In genomic region chr9:107609433-107609830, GRCm38 (mm10) we compare ENCODE assay signal across 14 mouse cellular contexts. TPM values are rescaled to one million over a fixed set of nuclear protein-coding genes. Genes with fewer than 3 reads are reported as not detected.
DNase-seq lines count a peak whose midpoint lies in the region; ATAC-seq and TF ChIP-seq lines count a peak whose summit lies in the region.
"Had no signal": no experiment of that assay in that cellular context is flagged by ENCODE, and none has a peak within 500 bp of the region (broad histone marks: within the 10 kb centered on the region; RNA-seq: fewer than 3 reads in every experiment).

No protein-coding gene starts in this region.

- no peak for TF ChIP-seq EP300 in stomach, postnatal 0 days (optimal IDR thresholded peaks at IDR 0.05)

- peaks cover 99% of the 10 kb centered on the region for H3K4me1 ChIP-seq in forebrain, embryonic 10.5 days
- H3K4me1 ChIP-seq in forebrain, embryonic 15.5 days: peaks cover 29% of the 10 kb centered on the region
- H3K4me1 ChIP-seq in heart, embryonic 16.5 days (ENCODE audit: control insufficient read depth, insufficient read depth, low read length): peaks cover 62% of the 10 kb centered on the region
- peaks cover 56% of the 10 kb centered on the region for H3K4me1 ChIP-seq in stomach, embryonic 15.5 days
- peaks cover 16% of the 10 kb centered on the region for H3K4me1 ChIP-seq in stomach, postnatal 0 days (replicated peaks; ENCODE audit: control insufficient read depth, insufficient read depth)

- peak overlapping the region; percentile 20 for H3K4me3 ChIP-seq in forebrain, embryonic 10.5 days
- no peak overlapping the region for H3K4me3 ChIP-seq in forebrain, embryonic 15.5 days
- H3K4me3 ChIP-seq in heart, embryonic 16.5 days (ENCODE audit: low read length): no peak overlapping the region
- H3K4me3 ChIP-seq in stomach, embryonic 15.5 days (replicated peaks): no peak overlapping the region
- no peak overlapping the region for H3K4me3 ChIP-seq in stomach, postnatal 0 days (ENCODE audit: low read depth, low read length)

- H3K9ac ChIP-seq in forebrain, embryonic 15.5 days (replicated peaks): no peak overlapping the region
- peak overlapping the region; percentile 6; the same call in 1 of the 2 replicates for H3K9ac ChIP-seq in heart, embryonic 16.5 days (ENCODE audit: low read length)
- no peak overlapping the region for H3K9ac ChIP-seq in stomach, embryonic 15.5 days
- H3K9ac ChIP-seq in stomach, postnatal 0 days (ENCODE audit: low read length): no peak overlapping the region
- H3K9ac ChIP-seq: lung, embryonic 14.5 days had no signal

- intact Hi-C loops in heart, postnatal 10 days (cut with DNase I): no loop called here
- intact Hi-C loops in left cerebral cortex, postnatal 25 days (cut with DNase I): no loop called here

- H3K27me3 ChIP-seq in forebrain, embryonic 10.5 days (ENCODE audit: poor library complexity, severe bottlenecking): peaks cover 21% of the 10 kb centered on the region
- no peaks in the 10 kb centered on the region for H3K27me3 ChIP-seq in forebrain, embryonic 15.5 days
- H3K27me3 ChIP-seq in heart, embryonic 16.5 days (ENCODE audit: control insufficient read depth, insufficient read depth, low read length): no peaks in the 10 kb centered on the region
- no peaks in the 10 kb centered on the region for H3K27me3 ChIP-seq in stomach, embryonic 15.5 days (replicated peaks)
- no peaks in the 10 kb centered on the region for H3K27me3 ChIP-seq in stomach, postnatal 0 days (ENCODE audit: control insufficient read depth, insufficient read depth, low read length)

- H3K9me3 ChIP-seq in forebrain, embryonic 10.5 days: no peaks in the 10 kb centered on the region
- H3K9me3 ChIP-seq in forebrain, embryonic 15.5 days: no peaks in the 10 kb centered on the region
- no peaks in the 10 kb centered on the region for H3K9me3 ChIP-seq in heart, embryonic 16.5 days (replicated peaks; ENCODE audit: control insufficient read depth, low read length)
- no peaks in the 10 kb centered on the region for H3K9me3 ChIP-seq in stomach, embryonic 15.5 days
- H3K9me3 ChIP-seq in stomach, postnatal 0 days (ENCODE audit: control insufficient read depth, low read length): no peaks in the 10 kb centered on the region

- peak overlapping the region; percentile 96 for H3K27ac ChIP-seq in forebrain, embryonic 10.5 days
- no peak overlapping the region for H3K27ac ChIP-seq in forebrain, embryonic 15.5 days (replicated peaks)
- H3K27ac ChIP-seq in heart, embryonic 16.5 days (ENCODE audit: low read length): peak overlapping the region; percentile 21; the same call in 1 of the 2 replicates
- H3K27ac ChIP-seq in stomach, embryonic 15.5 days: peak overlapping the region; percentile 17; the same call in 1 of the 2 replicates
- no peak overlapping the region for H3K27ac ChIP-seq in stomach, postnatal 0 days (replicated peaks)

- H3K36me3 ChIP-seq in forebrain, embryonic 10.5 days (replicated peaks): peaks cover 10% of the 10 kb centered on the region
- peaks cover 3% of the 10 kb centered on the region; the same call in 1 of the 2 replicates for H3K36me3 ChIP-seq in forebrain, embryonic 15.5 days
- no peaks in the 10 kb centered on the region for H3K36me3 ChIP-seq in heart, embryonic 16.5 days (ENCODE audit: control insufficient read depth, insufficient read depth)
- H3K36me3 ChIP-seq in stomach, embryonic 15.5 days: 0 out of 2 replicates have a peak, but pooled peaks cover 6% of the 10 kb centered on the region
- H3K36me3 ChIP-seq in stomach, postnatal 0 days (ENCODE audit: control insufficient read depth, insufficient read depth, low read length): no peaks in the 10 kb centered on the region

- DNase-seq in forebrain, embryonic 10.5 days (ENCODE audit: extremely low spot score, low spot score): no peak
- DNase-seq in heart, postnatal 10 days: no peak
- no peak for DNase-seq in stomach, postnatal 0 days (ENCODE audit: low spot score)
- no peak for DNase-seq in left cerebral cortex, postnatal 25 days (ENCODE audit: low spot score in 2 of 2)
- no peak for DNase-seq in layer of hippocampus, postnatal 10 days (ENCODE audit: low spot score in 2 of 2)
- DNase-seq: adrenal gland, adult 8-10 months; cerebellum, adult 9-10 months; layer of hippocampus, adult 9-11 months; liver had no signal

- WGBS in forebrain, embryonic 10.5 days: 59% methylated on average over 4 of the region's 4 CpGs
- 60% methylated on average over 4 of the region's 4 CpGs for WGBS in forebrain, embryonic 15.5 days
- 71% methylated on average over 4 of the region's 4 CpGs for WGBS in heart, embryonic 16.5 days
- WGBS in stomach, embryonic 15.5 days: 65% methylated on average over 4 of the region's 4 CpGs
- WGBS in stomach, postnatal 0 days: 77% methylated on average over 4 of the region's 4 CpGs

- no peak overlapping the region for H3K4me2 ChIP-seq in forebrain, embryonic 15.5 days (replicated peaks)
- H3K4me2 ChIP-seq in heart, embryonic 16.5 days (ENCODE audit: low read depth, low read length): no peak overlapping the region
- no peak overlapping the region for H3K4me2 ChIP-seq in stomach, embryonic 15.5 days
- no peak overlapping the region for H3K4me2 ChIP-seq in stomach, postnatal 0 days (replicated peaks; ENCODE audit: low read depth)

- no peak for TF ChIP-seq CTCF in stomach, postnatal 0 days (IDR thresholded peaks at IDR 0.05; ENCODE audit: low read depth)

- no peak for ATAC-seq in forebrain, embryonic 15.5 days (replicated peaks)
- no peak for ATAC-seq in heart, embryonic 16.5 days (replicated peaks; ENCODE audit: extremely low read depth, insufficient read depth, low FRiP score)
- ATAC-seq in stomach, embryonic 15.5 days (ENCODE audit: insufficient read depth, low FRiP score, low read depth): no peak
- ATAC-seq in stomach, postnatal 0 days (ENCODE audit: low FRiP score, low TSS enrichment): no peak

RNA-seq across cellular contexts. Expression of gene Sema3b, which starts 0.4 kb away (rescaled TPM):
- polyA plus RNA-seq in forebrain, embryonic 10.5 days (2016; fragmentation: Nextera tagmentation; extraction: Ambion mirVana): 1.4 and 2.0 TPM in 2 replicates
- polyA plus RNA-seq in forebrain, embryonic 15.5 days (2015; fragmentation: Nextera tagmentation; extraction: Ambion mirVana): 1.7 and 2.8 TPM in 2 replicates
- polyA plus RNA-seq in heart, embryonic 16.5 days (2015; fragmentation: Nextera tagmentation; extraction: Ambion mirVana): 11.0 and 12.0 TPM in 2 replicates
- 10 to 100 TPM; 15.4 to 17.3 TPM for total RNA-seq in heart, postnatal 10 days (2021)
- polyA plus RNA-seq in stomach, embryonic 15.5 days (2015; fragmentation: Nextera tagmentation; extraction: Ambion mirVana): 13.2 and 16.5 TPM in 2 replicates
- polyA plus RNA-seq in stomach, postnatal 0 days (2015; fragmentation: Nextera tagmentation; extraction: Ambion mirVana): 16.3 and 19.1 TPM in 2 replicates
- total RNA-seq in left cerebral cortex, postnatal 25 days (2021): 1 to 10 TPM; 3.4 to 3.5 TPM
- 1 to 10 TPM; 3.5 to 3.7 TPM for total RNA-seq in layer of hippocampus, postnatal 10 days (2021)
- total RNA-seq: megakaryocyte, adult 5-6 weeks had no signal

RNA-seq across cellular contexts. Expression of gene Ifrd2, which starts 22.0 kb away (rescaled TPM):
- 58.6 and 66.8 TPM in 2 replicates for polyA plus RNA-seq in forebrain, embryonic 10.5 days (2016; fragmentation: Nextera tagmentation; extraction: Ambion mirVana)
- polyA plus RNA-seq in forebrain, embryonic 15.5 days (2015; fragmentation: Nextera tagmentation; extraction: Ambion mirVana): 15.4 and 16.9 TPM in 2 replicates
- 45.7 and 46.5 TPM in 2 replicates for polyA plus RNA-seq in heart, embryonic 16.5 days (2015; fragmentation: Nextera tagmentation; extraction: Ambion mirVana)
- total RNA-seq in heart, postnatal 10 days (2021): 10 to 100 TPM; 36.9 to 40.7 TPM
- 65.1 and 68.2 TPM in 2 replicates for polyA plus RNA-seq in stomach, embryonic 15.5 days (2015; fragmentation: Nextera tagmentation; extraction: Ambion mirVana)
- 35.5 and 42.7 TPM in 2 replicates for polyA plus RNA-seq in stomach, postnatal 0 days (2015; fragmentation: Nextera tagmentation; extraction: Ambion mirVana)
- 10 to 100 TPM; 11.1 to 13.3 TPM for total RNA-seq in left cerebral cortex, postnatal 25 days (2021)
- total RNA-seq in layer of hippocampus, postnatal 10 days (2021): 10 to 100 TPM; 13.2 to 14.1 TPM

RNA-seq across cellular contexts. Expression of gene Gnai2, which starts 25.7 kb away (rescaled TPM):
- 526 and 533 TPM in 2 replicates for polyA plus RNA-seq in forebrain, embryonic 10.5 days (2016; fragmentation: Nextera tagmentation; extraction: Ambion mirVana)
- 335 and 338 TPM in 2 replicates for polyA plus RNA-seq in forebrain, embryonic 15.5 days (2015; fragmentation: Nextera tagmentation; extraction: Ambion mirVana)
- polyA plus RNA-seq in heart, embryonic 16.5 days (2015; fragmentation: Nextera tagmentation; extraction: Ambion mirVana): 419 and 458 TPM in 2 replicates
- 100 to 1,000 TPM; 422 to 478 TPM for total RNA-seq in heart, postnatal 10 days (2021)
- polyA plus RNA-seq in stomach, embryonic 15.5 days (2015; fragmentation: Nextera tagmentation; extraction: Ambion mirVana): 355 and 371 TPM in 2 replicates
- 189 and 195 TPM in 2 replicates for polyA plus RNA-seq in stomach, postnatal 0 days (2015; fragmentation: Nextera tagmentation; extraction: Ambion mirVana)
- 100 to 1,000 TPM; 214 to 221 TPM for total RNA-seq in left cerebral cortex, postnatal 25 days (2021)
- total RNA-seq in layer of hippocampus, postnatal 10 days (2021): 100 to 1,000 TPM; 254 to 263 TPM

RNA-seq across cellular contexts. Expression of gene Hyal3, which starts 28.8 kb away (rescaled TPM):
- polyA plus RNA-seq in forebrain, embryonic 10.5 days (2016; fragmentation: Nextera tagmentation; extraction: Ambion mirVana): 0.42 and 0.47 TPM in 2 replicates
- 1.3 and 2.1 TPM in 2 replicates for polyA plus RNA-seq in forebrain, embryonic 15.5 days (2015; fragmentation: Nextera tagmentation; extraction: Ambion mirVana)
- 0.54 and 0.69 TPM in 2 replicates for polyA plus RNA-seq in heart, embryonic 16.5 days (2015; fragmentation: Nextera tagmentation; extraction: Ambion mirVana)
- total RNA-seq in heart, postnatal 10 days (2021): under 1 TPM; 0.41 to 0.79 TPM
- 1.1 and 1.7 TPM in 2 replicates for polyA plus RNA-seq in stomach, embryonic 15.5 days (2015; fragmentation: Nextera tagmentation; extraction: Ambion mirVana)
- polyA plus RNA-seq in stomach, postnatal 0 days (2015; fragmentation: Nextera tagmentation; extraction: Ambion mirVana): 1.3 and 1.4 TPM in 2 replicates
- total RNA-seq in left cerebral cortex, postnatal 25 days (2021): 1 to 10 TPM in 1 of 2 experiments, under 1 TPM in 1; 0.96 to 1.1 TPM
- total RNA-seq in layer of hippocampus, postnatal 10 days (2021): 1 to 10 TPM; 1.2 to 1.7 TPM

RNA-seq across cellular contexts. Expression of gene Naa80, which starts 30.7 kb away (rescaled TPM):
- 13.9 and 17.9 TPM in 2 replicates for polyA plus RNA-seq in forebrain, embryonic 10.5 days (2016; fragmentation: Nextera tagmentation; extraction: Ambion mirVana)
- 14.7 and 17.0 TPM in 2 replicates for polyA plus RNA-seq in forebrain, embryonic 15.5 days (2015; fragmentation: Nextera tagmentation; extraction: Ambion mirVana)
- 15.1 and 19.2 TPM in 2 replicates for polyA plus RNA-seq in heart, embryonic 16.5 days (2015; fragmentation: Nextera tagmentation; extraction: Ambion mirVana)
- total RNA-seq in heart, postnatal 10 days (2021): 10 to 100 TPM; 13.0 to 16.2 TPM
- 16.1 and 18.6 TPM in 2 replicates for polyA plus RNA-seq in stomach, embryonic 15.5 days (2015; fragmentation: Nextera tagmentation; extraction: Ambion mirVana)
- 13.3 and 14.7 TPM in 2 replicates for polyA plus RNA-seq in stomach, postnatal 0 days (2015; fragmentation: Nextera tagmentation; extraction: Ambion mirVana)
- 10 to 100 TPM; 10.8 to 11.3 TPM for total RNA-seq in left cerebral cortex, postnatal 25 days (2021)
- 10 to 100 TPM; 10.7 to 11.9 TPM for total RNA-seq in layer of hippocampus, postnatal 10 days (2021)

Comparison
In these comparisons a context has a peak if more than half of its experiments do, and no peak if none do; other contexts are left out.
1. H3K27ac ChIP-seq: peak in forebrain, embryonic 10.5 days (single experiment), heart, embryonic 16.5 days (single experiment) and stomach, embryonic 15.5 days (single experiment); none in forebrain, embryonic 15.5 days (single experiment) and stomach, postnatal 0 days (single experiment).